Mouse (Mus musculus) kidney, postnatal 0 days (tissue): ENCODE data around the gene Glcci1. TPM values are rescaled to one million over a fixed set of nuclear protein-coding genes. Genes with fewer than 3 reads are reported as not detected.
A peak's percentile ranks its signal among the peaks of the same experiment; 100 is the strongest.

Experiments
- ATAC-seq: fragments of 200-750 bp; cut with Nextera tagmentation; replicated peaks from 2 replicates; pipeline ENCODE4 v1.8.0; 2017; ENCODE audit warnings: low read depth, moderate number of reproducible peaks, moderate TSS enrichment, moderate library complexity; ENCODE audit not compliant: low FRiP score
- DNase-seq: peaks from one replicate; pipeline ENCODE4 v3.0.0-alpha.2; 2016; ENCODE audit warnings: low spot score
- H3K27ac ChIP-seq: fragments of 300-500 bp; sonication (generic); 2 replicates; pipeline ENCODE4 v1.5.1; 2014; ENCODE audit warnings: mild to moderate bottlenecking
- H3K27me3 ChIP-seq: fragments of 300-500 bp; sonication (generic); 2 replicates; pipeline ENCODE4 v1.6.1; 2014; ENCODE audit warnings: low read length, mixed read lengths; ENCODE audit not compliant: insufficient read depth
- H3K36me3 ChIP-seq: fragments of 300-500 bp; sonication (generic); 2 replicates; pipeline ENCODE4 v1.6.1; 2014; ENCODE audit warnings: low read length, mixed read lengths; ENCODE audit not compliant: insufficient read depth
- H3K4me1 ChIP-seq: fragments of 300-500 bp; sonication (generic); replicated peaks from 2 replicates; pipeline ENCODE4 v1.6.1; 2014; ENCODE audit warnings: antibody characterized with exemption, low read length, mixed read lengths; ENCODE audit not compliant: insufficient read depth
- H3K4me2 ChIP-seq: fragments of 300-500 bp; sonication (generic); 2 replicates; pipeline ENCODE4 v1.6.1; 2014; ENCODE audit warnings: mild to moderate bottlenecking, low read length, moderate library complexity, mixed read lengths
- H3K4me3 ChIP-seq: fragments of 300-500 bp; sonication (generic); replicated peaks from 2 replicates; pipeline ENCODE4 v1.5.1; 2014; ENCODE audit warnings: low read depth, low read length
- H3K9ac ChIP-seq: fragments of 300-500 bp; sonication (generic); 2 replicates; pipeline ENCODE4 v1.6.1; 2014; ENCODE audit warnings: low read depth, low read length
- H3K9me3 ChIP-seq: fragments of 300-500 bp; sonication (generic); replicated peaks from 2 replicates; pipeline ENCODE4 v1.6.1; 2016; ENCODE audit warnings: low read length, inconsistent platforms, mixed read lengths
- CTCF ChIP-seq: IDR thresholded peaks from 2 replicates; pipeline ENCODE4 v1.5.1; 2016; ENCODE audit warnings: antibody characterized with exemption, low read depth, mild to moderate bottlenecking, moderate library complexity
- WGBS: fragments of 180-500 bp; shearing (Covaris S2); extraction: QIAGEN DNeasy Blood & Tissue Kit; methylation state at CpG from one replicate; pipeline ENCODE4 v1.1.7; 2014; 5-methylcytosine and 5-hydroxymethylcytosine counted together
- polyA plus RNA-seq: library from polyadenylated mRNA; unstranded; fragments of >200 nt; fragmentation: Nextera tagmentation; extraction: Ambion mirVana; gene quantifications from 2 replicates; pipeline ENCODE4 v1.2.1, GENCODE M21; 2015

Glcci1 gene
- polyA plus RNA-seq, 1 experiment from 2014 or later = 13.8 TPM

DNA sequence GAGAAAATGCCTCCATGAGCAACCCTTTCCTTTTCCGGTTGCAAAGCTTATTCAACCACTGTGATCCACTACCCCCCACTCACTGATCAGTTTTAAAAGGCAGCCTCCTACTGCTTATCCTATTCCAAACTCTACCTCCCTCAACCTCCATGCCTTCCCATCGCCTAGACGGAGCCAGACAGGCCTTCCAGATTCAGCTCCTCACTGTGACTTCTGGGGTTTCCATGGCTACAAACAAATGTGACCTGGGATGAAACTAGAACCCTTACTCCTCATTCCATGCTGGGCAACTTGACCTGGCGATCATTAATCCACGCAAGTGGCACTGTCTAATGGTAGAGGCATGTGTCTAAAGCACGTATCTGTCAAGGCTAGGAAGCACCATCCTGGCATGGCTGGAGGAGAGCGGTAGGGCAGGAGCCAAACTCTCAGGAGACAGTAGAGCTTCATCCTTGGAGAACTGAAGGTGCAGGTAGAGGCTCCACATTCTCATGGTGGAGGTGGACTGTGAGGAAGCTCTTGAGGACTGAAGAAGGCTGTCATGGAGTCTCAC lies 119.4 kb downstream of the Glcci1 start:
- Histone ChIP-seq H3K4me2 (no peak overlapping the region), H3K4me1 (no peaks in the 10 kb centered on the region), H3K9ac (no peak overlapping the region), H3K4me3 (no peak overlapping the region), H3K36me3 (no peaks in the 10 kb centered on the region), H3K27ac (no peak overlapping the region), H3K27me3 (no peaks in the 10 kb centered on the region), H3K9me3 (no peaks in the 10 kb centered on the region)
- ATAC-seq = peak; percentile 82
- TF ChIP-seq CTCF = no peak
- DNase-seq = peak; percentile 67
- 57% methylated on average over 7 of the region's 7 CpGs for WGBS

DNA sequence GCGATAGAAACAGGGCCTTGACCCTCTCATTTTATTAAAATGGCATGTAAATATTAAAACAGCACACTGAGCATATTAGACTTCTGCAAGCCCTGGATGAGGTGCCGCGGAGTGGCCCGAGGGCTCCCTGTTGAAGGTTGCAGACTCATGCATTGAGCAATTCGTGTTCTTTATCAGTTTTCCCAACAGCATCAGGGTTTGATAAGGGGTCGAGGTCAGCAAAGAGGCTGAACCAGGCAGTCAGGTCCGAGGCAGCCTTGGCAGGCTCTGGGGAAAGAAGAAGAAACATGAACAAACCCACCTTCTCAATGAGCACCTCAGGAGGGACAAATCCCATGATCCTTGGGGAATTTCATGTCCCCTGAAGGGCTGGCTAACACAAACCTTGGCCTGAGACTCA lies 121.1 kb downstream of the Glcci1 start:
- Histone ChIP-seq H3K9me3 (no peaks in the 10 kb centered on the region), H3K9ac (no peak overlapping the region), H3K4me2 (no peak overlapping the region), H3K36me3 (no peaks in the 10 kb centered on the region), H3K4me3 (no peak overlapping the region), H3K27ac (no peak overlapping the region), H3K4me1 (0 out of 2 replicates have a peak, but pooled peaks cover 3% of the 10 kb centered on the region), H3K27me3 (no peaks in the 10 kb centered on the region)
- DNase-seq (no peak), ATAC-seq (no peak)
- TF ChIP-seq CTCF = no peak
- WGBS = 87% methylated on average over 7 of the region's 7 CpGs

DNA sequence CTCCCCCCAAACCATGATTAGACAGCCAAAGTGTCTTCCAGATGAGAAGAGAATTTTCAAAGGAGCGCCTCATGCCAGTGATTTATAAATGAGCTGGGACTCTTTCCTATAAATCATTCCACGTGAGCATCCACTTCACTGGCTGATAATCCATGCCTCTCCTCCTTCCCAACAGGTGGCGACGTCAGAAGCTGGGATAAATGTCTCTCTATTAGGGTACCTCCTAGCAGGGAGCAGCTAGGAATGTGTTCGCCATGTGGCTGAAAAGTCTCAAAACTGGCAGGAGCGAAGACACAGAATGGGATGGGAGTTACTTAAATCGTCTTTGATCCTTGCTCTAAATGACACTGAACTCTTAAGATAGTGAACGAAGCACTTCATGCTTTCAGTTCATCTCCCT lies 122.0 kb downstream of the Glcci1 start:
- Histone ChIP-seq H3K9ac (no peak overlapping the region), H3K36me3 (no peaks in the 10 kb centered on the region), H3K4me2 (no peak overlapping the region), H3K4me1 (0 out of 2 replicates have a peak, but pooled peaks cover 3% of the 10 kb centered on the region), H3K27ac (no peak overlapping the region), H3K27me3 (no peaks in the 10 kb centered on the region), H3K4me3 (no peak overlapping the region), H3K9me3 (no peaks in the 10 kb centered on the region)
- no peak for ATAC-seq
- TF ChIP-seq CTCF = no peak; the same call in 1 of the 2 replicates
- WGBS = 75% methylated on average over 8 of the region's 8 CpGs
- DNase-seq = no peak

DNA sequence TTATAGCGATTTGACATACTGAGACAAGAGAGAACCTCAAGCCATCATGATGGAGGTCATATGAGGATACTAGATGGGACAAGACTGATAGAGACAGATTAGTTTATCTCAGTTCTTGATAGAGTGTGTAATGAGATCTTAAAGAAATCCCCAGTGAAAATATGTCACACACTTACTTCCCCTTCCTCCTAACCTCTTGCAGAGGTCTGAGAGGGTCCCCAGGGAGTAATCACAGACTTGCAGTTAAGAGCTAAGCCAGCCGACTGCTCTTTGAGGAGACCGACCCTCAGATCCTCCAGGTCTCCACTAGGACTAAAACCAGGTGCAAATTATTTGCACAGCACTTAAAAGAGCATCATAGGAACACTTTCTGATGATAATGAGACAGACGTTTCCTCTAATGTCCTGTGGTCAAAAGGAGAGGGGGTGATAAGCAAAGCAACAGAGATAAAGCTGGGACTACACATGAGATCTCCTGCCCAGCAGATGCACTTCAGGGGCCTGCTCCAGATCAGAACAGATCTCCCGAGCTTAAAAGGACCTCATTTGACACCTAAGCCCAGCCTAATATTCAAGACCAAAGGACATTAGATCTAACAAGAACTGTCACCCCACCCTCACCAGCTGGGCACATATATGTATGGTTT lies 122.7 kb downstream of the Glcci1 start:
- WGBS = 71% methylated on average over 5 of the region's 5 CpGs

DNA sequence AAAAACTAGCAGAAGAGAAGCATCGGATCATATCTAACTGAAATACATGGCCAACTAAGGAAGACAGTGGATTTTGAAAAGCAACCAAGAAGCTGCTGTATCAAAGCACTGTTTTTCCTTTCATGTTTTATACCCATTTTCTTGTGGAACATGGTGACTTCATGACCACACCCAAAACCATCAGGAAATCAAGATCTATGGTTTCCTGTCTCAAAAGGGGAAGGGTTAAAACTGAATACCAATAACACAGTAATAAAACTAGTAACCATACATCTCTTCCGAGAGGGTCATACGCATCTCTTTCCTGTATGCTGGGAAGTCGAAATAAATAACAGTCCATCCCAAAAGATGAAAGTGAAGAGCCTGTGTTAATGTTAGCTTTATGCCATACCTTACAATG lies 123.3 kb downstream of the Glcci1 start:
- Histone ChIP-seq H3K4me3 (no peak overlapping the region), H3K9ac (no peak overlapping the region), H3K27me3 (no peaks in the 10 kb centered on the region), H3K4me1 (0 out of 2 replicates have a peak, but pooled peaks cover 3% of the 10 kb centered on the region), H3K4me2 (no peak overlapping the region), H3K27ac (no peak overlapping the region), H3K36me3 (no peaks in the 10 kb centered on the region), H3K9me3 (no peaks in the 10 kb centered on the region)
- TF ChIP-seq CTCF = no peak
- no peak for ATAC-seq
- 91% methylated on average over 4 of the region's 4 CpGs for WGBS
- DNase-seq = no peak

More for the DNA sequence above, 122.7 kb downstream of the Glcci1 start:
- ATAC-seq (no peak), DNase-seq (no peak)
- 0 out of 2 replicates have a peak, but pooled peaks cover 3% of the 10 kb centered on the region for H3K4me1 ChIP-seq
- H3K36me3 ChIP-seq = no peaks in the 10 kb centered on the region
- H3K4me2 ChIP-seq = no peak overlapping the region
- H3K27me3 ChIP-seq = no peaks in the 10 kb centered on the region
- H3K4me3 ChIP-seq = no peak overlapping the region
- no peak for TF ChIP-seq CTCF
- H3K27ac ChIP-seq = no peak overlapping the region
- H3K9ac ChIP-seq = no peak overlapping the region
- no peaks in the 10 kb centered on the region for H3K9me3 ChIP-seq

DNA sequence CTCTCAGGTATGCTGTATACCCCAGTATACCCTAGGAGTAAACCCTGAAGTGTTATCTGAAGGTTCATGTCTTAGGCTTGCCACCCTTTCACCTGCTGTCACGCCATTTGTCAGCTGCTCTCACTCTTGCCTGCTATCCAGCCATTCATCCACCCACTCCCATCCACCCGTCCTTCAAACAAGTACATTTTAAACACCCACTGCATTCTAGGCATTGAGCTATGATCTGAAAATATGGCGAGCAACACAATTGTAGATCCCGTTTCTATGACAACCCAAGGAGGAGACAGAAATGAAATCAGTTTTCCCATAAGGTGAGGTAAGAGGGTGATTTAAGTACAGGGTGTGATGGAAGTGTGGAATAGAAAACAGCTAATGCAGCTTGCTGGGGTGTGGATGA lies 128.7 kb downstream of the Glcci1 start:
- H3K36me3 ChIP-seq = no peaks in the 10 kb centered on the region
- WGBS = 89% methylated on average over 4 of the region's 4 CpGs

More for the DNA sequence above, 128.7 kb downstream of the Glcci1 start:
- no peak for DNase-seq
- no peaks in the 10 kb centered on the region for H3K27me3 ChIP-seq
- no peaks in the 10 kb centered on the region for H3K9me3 ChIP-seq
- ATAC-seq = no peak
- H3K4me3 ChIP-seq = no peak overlapping the region
- no peak overlapping the region for H3K27ac ChIP-seq
- H3K9ac ChIP-seq = no peak overlapping the region
- no peak for TF ChIP-seq CTCF
- no peak overlapping the region for H3K4me2 ChIP-seq
- H3K4me1 ChIP-seq = 0 out of 2 replicates have a peak, but pooled peaks cover 3% of the 10 kb centered on the region
